7 mouse cellular contexts compared by ENCODE assay signal in genomic region chr8:48458373-48458772, GRCm38 (mm10).
DNase-seq lines count a peak whose midpoint lies in the region; ATAC-seq and TF ChIP-seq lines count a peak whose summit lies in the region.

No protein-coding gene starts in this region.

- H3K4me2 ChIP-seq in stomach, embryonic 14.5 days (replicated peaks; ENCODE audit: low read depth, low read length) = no peak overlapping the region
- no peak overlapping the region for H3K4me2 ChIP-seq in stomach, postnatal 0 days (replicated peaks; ENCODE audit: low read depth)
- H3K4me2 ChIP-seq in embryonic facial prominence, embryonic 13.5 days = peak overlapping the region; percentile 20; the same call in 1 of the 2 replicates

- TF ChIP-seq EP300 in stomach, postnatal 0 days (optimal IDR thresholded peaks at IDR 0.05) = no peak

- H3K4me1 ChIP-seq in stomach, embryonic 14.5 days (ENCODE audit: control insufficient read depth, insufficient read depth, low read length) = no peaks in the 10 kb centered on the region
- H3K4me1 ChIP-seq in stomach, postnatal 0 days (replicated peaks; ENCODE audit: control insufficient read depth, insufficient read depth) = no peaks in the 10 kb centered on the region
- H3K4me1 ChIP-seq in embryonic facial prominence, embryonic 13.5 days = peaks cover 44% of the 10 kb centered on the region

- no peak for TF ChIP-seq CTCF in stomach, postnatal 0 days (IDR thresholded peaks at IDR 0.05; ENCODE audit: low read depth)

- no peak for ATAC-seq in stomach, embryonic 14.5 days (ENCODE audit: insufficient number of reproducible peaks, insufficient read depth, low FRiP score, low read depth)
- no peak for ATAC-seq in stomach, postnatal 0 days (ENCODE audit: low FRiP score, low TSS enrichment)
- 0 out of 2 replicates have a peak, but pooled peaks have one; percentile 67 for ATAC-seq in embryonic facial prominence, embryonic 13.5 days (ENCODE audit: insufficient number of reproducible peaks, insufficient read depth, low FRiP score, low TSS enrichment, low read depth)

- DNase-seq in stomach, postnatal 0 days (ENCODE audit: low spot score) = no peak
- peak; percentile 44 for DNase-seq in kidney, postnatal 14 days
- DNase-seq in retina, embryonic 14.5 days (ENCODE audit: low spot score) = peak; percentile 68
- no peak for DNase-seq in thymus, postnatal 0 days (ENCODE audit: low spot score)
- DNase-seq in yolk sac, embryonic 10.5 days (ENCODE audit: low spot score) = no peak

- no peaks in the 10 kb centered on the region for H3K27me3 ChIP-seq in stomach, embryonic 14.5 days (ENCODE audit: control insufficient read depth, insufficient read depth, low read length)
- no peaks in the 10 kb centered on the region for H3K27me3 ChIP-seq in stomach, postnatal 0 days (ENCODE audit: control insufficient read depth, insufficient read depth, low read length)
- H3K27me3 ChIP-seq in embryonic facial prominence, embryonic 13.5 days = no peaks in the 10 kb centered on the region

- H3K9me3 ChIP-seq in stomach, embryonic 14.5 days (ENCODE audit: control insufficient read depth, low read depth, low read length) = no peaks in the 10 kb centered on the region
- no peaks in the 10 kb centered on the region for H3K9me3 ChIP-seq in stomach, postnatal 0 days (ENCODE audit: control insufficient read depth, low read length)
- H3K9me3 ChIP-seq in embryonic facial prominence, embryonic 13.5 days = no peaks in the 10 kb centered on the region

- no peaks in the 10 kb centered on the region for H3K36me3 ChIP-seq in stomach, embryonic 14.5 days (ENCODE audit: control insufficient read depth, insufficient read depth, low read length)
- no peaks in the 10 kb centered on the region for H3K36me3 ChIP-seq in stomach, postnatal 0 days (ENCODE audit: control insufficient read depth, insufficient read depth, low read length)
- no peaks in the 10 kb centered on the region for H3K36me3 ChIP-seq in embryonic facial prominence, embryonic 13.5 days

- 25% methylated on average over 5 of the region's 5 CpGs for WGBS in stomach, embryonic 14.5 days
- 41% methylated on average over 5 of the region's 5 CpGs for WGBS in stomach, postnatal 0 days
- 15% methylated on average over 5 of the region's 5 CpGs for WGBS in embryonic facial prominence, embryonic 13.5 days

- peak overlapping the region; percentile 33; the same call in 1 of the 2 replicates for H3K27ac ChIP-seq in stomach, embryonic 14.5 days (ENCODE audit: low read length)
- no peak overlapping the region for H3K27ac ChIP-seq in stomach, postnatal 0 days (replicated peaks)
- peak overlapping the region; percentile 82 for H3K27ac ChIP-seq in embryonic facial prominence, embryonic 13.5 days

- no peak overlapping the region for H3K4me3 ChIP-seq in stomach, embryonic 14.5 days (ENCODE audit: low read depth, low read length)
- no peak overlapping the region for H3K4me3 ChIP-seq in stomach, postnatal 0 days (ENCODE audit: low read depth, low read length)
- H3K4me3 ChIP-seq in embryonic facial prominence, embryonic 13.5 days = no peak overlapping the region

- no peak overlapping the region for H3K9ac ChIP-seq in stomach, embryonic 14.5 days (replicated peaks; ENCODE audit: low read depth, low read length)
- no peak overlapping the region for H3K9ac ChIP-seq in stomach, postnatal 0 days (ENCODE audit: low read length)
- H3K9ac ChIP-seq in embryonic facial prominence, embryonic 13.5 days = peak overlapping the region; percentile 51; the same call in 1 of the 2 replicates

Comparison
In these comparisons a context has a peak if more than half of its experiments do, and no peak if none do; other contexts are left out.
1. DNase-seq: peak in kidney, postnatal 14 days (single experiment) and retina, embryonic 14.5 days (single experiment); none in stomach, postnatal 0 days (single experiment), thymus, postnatal 0 days (single experiment) and yolk sac, embryonic 10.5 days (single experiment).